Mouse (Mus musculus) lung, postnatal 0 days (tissue): Measurements from ENCODE around the gene Prcc.

Source experiments
- CTCF ChIP-seq: IDR thresholded peaks from 2 replicates; pipeline ENCODE4 v1.5.1; 2016; ENCODE audit warnings: antibody characterized with exemption, mild to moderate bottlenecking
- EP300 ChIP-seq: IDR thresholded peaks from 2 replicates; pipeline ENCODE4 v1.6.1; 2016; ENCODE audit warnings: antibody characterized with exemption, mild to moderate bottlenecking, control low read depth

DNA sequence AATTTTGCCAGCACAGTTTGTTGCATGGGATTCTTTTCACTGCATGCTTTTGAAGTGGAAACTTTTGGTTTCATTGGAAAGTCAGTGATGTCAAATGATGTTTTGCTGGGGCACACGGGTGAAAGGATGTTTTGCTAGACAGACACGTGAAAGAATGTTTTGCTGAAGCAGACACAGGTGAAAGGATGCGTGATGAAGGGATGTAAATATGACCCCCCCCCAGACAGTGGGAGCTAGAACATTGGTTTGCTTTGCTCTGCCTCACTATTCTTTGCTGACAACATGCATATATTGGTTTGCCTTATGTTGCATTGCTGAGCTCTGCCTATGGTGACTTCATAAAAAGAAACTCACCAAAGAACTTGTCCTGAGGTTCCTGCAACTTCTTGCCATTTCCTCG, 40.4 kb downstream of the Prcc start:
- TF ChIP-seq CTCF (no peak), EP300 (no peak)
